Mouse (Mus musculus): ENCODE results near the gene Dcps. TPM values are rescaled to one million over a fixed set of nuclear protein-coding genes. Genes with fewer than 3 reads are reported as not detected.

Dcps gene
- total and polyA plus RNA-seq, 2 experiments = 21.0 to 27.4 TPM

GRCm38 (mm10) chr9:35123804-35124677 lies 51.8 kb downstream of the Dcps start:
- peaks cover 63% of the 10 kb centered on the region for H3K4me1 ChIP-seq (ENCODE audit: control insufficient read depth, insufficient read depth, low read length)
- TF ChIP-seq CTCF (IDR thresholded peaks at IDR 0.05; ENCODE audit: low read depth, low read length) (no peak), POLR2A (IDR thresholded peaks at IDR 0.05; ENCODE audit: extremely low read depth, insufficient read depth, low read length) (no peak)
- WGBS = 9% methylated on average over 11 of the region's 11 CpGs
- no peaks in the 10 kb centered on the region for H3K27me3 ChIP-seq (ENCODE audit: control insufficient read depth, insufficient read depth, low read length)
- no peak overlapping the region for H3K4me3 ChIP-seq (ENCODE audit: insufficient read depth, low read depth, low read length)
- H3K27ac ChIP-seq (replicated peaks; ENCODE audit: insufficient read depth, low read depth, low read length) = peak overlapping the region; percentile 99
- no peaks in the 10 kb centered on the region for H3K36me3 ChIP-seq (ENCODE audit: control insufficient read depth, insufficient read depth, low read length)
- DNase-seq (ENCODE audit: extremely low read depth, low read depth, low spot score) = peak; percentile 95
- no peaks in the 10 kb centered on the region for H3K79me2 ChIP-seq (ENCODE audit: control insufficient read depth, insufficient read depth, low read length)
- peak overlapping the region; percentile 24 for H3K9ac ChIP-seq (ENCODE audit: low read depth, low read length)

- 13% methylated on average over 2 of the region's 2 CpGs for WGBS
- H3K27ac ChIP-seq (replicated peaks; ENCODE audit: insufficient read depth, low read depth, low read length) = peak overlapping the region; percentile 99
Measured at GRCm38 (mm10) chr9:35123456-35123803, 52.4 kb downstream of the Dcps start.

GRCm38 (mm10) chr9:35122551-35123266 lies 53.2 kb downstream of the Dcps start:
- WGBS = 44% methylated on average over 5 of the region's 5 CpGs
- H3K36me3 ChIP-seq (ENCODE audit: control insufficient read depth, insufficient read depth, low read length) = no peaks in the 10 kb centered on the region
- no peak for TF ChIP-seq CTCF (IDR thresholded peaks at IDR 0.05; ENCODE audit: low read depth, low read length)
- no peak for TF ChIP-seq POLR2A (IDR thresholded peaks at IDR 0.05; ENCODE audit: extremely low read depth, insufficient read depth, low read length)
- H3K4me3 ChIP-seq (ENCODE audit: insufficient read depth, low read depth, low read length) = no peak overlapping the region
- peak overlapping the region; percentile 53 for H3K9ac ChIP-seq (ENCODE audit: low read depth, low read length)
- no peaks in the 10 kb centered on the region for H3K27me3 ChIP-seq (ENCODE audit: control insufficient read depth, insufficient read depth, low read length)
- H3K79me2 ChIP-seq (ENCODE audit: control insufficient read depth, insufficient read depth, low read length) = no peaks in the 10 kb centered on the region; the same call in 1 of the 2 replicates
- H3K27ac ChIP-seq (replicated peaks; ENCODE audit: insufficient read depth, low read depth, low read length) = peak overlapping the region; percentile 99
- peak; percentile 31 for DNase-seq (ENCODE audit: extremely low read depth, low read depth, low spot score)
- peaks cover 62% of the 10 kb centered on the region for H3K4me1 ChIP-seq (ENCODE audit: control insufficient read depth, insufficient read depth, low read length)

More at GRCm38 (mm10) chr9:35123456-35123803, 52.4 kb downstream of the Dcps start:
- Histone ChIP-seq H3K9ac (ENCODE audit: low read depth, low read length) (peak overlapping the region; percentile 53), H3K4me1 (ENCODE audit: control insufficient read depth, insufficient read depth, low read length) (peaks cover 64% of the 10 kb centered on the region), H3K4me3 (ENCODE audit: insufficient read depth, low read depth, low read length) (no peak overlapping the region), H3K79me2 (ENCODE audit: control insufficient read depth, insufficient read depth, low read length) (no peaks in the 10 kb centered on the region; the same call in 1 of the 2 replicates), H3K27me3 (ENCODE audit: control insufficient read depth, insufficient read depth, low read length) (no peaks in the 10 kb centered on the region), H3K36me3 (ENCODE audit: control insufficient read depth, insufficient read depth, low read length) (no peaks in the 10 kb centered on the region)
- no peak for TF ChIP-seq CTCF (IDR thresholded peaks at IDR 0.05; ENCODE audit: low read depth, low read length)
- TF ChIP-seq POLR2A (IDR thresholded peaks at IDR 0.05; ENCODE audit: extremely low read depth, insufficient read depth, low read length) = no peak
- DNase-seq (ENCODE audit: extremely low read depth, low read depth, low spot score) = no peak

GRCm38 (mm10) chr9:35119168-35119567 lies 56.7 kb downstream of the Dcps start, which contains the start of gene St3gal4:
Gene St3gal4 (minus strand): TSS chr9:35119268.
- H3K79me2 ChIP-seq (ENCODE audit: control insufficient read depth, insufficient read depth, low read length) = peaks cover 20% of the 10 kb centered on the region; the same call in 1 of the 2 replicates
- no peaks in the 10 kb centered on the region for H3K36me3 ChIP-seq (ENCODE audit: control insufficient read depth, insufficient read depth, low read length)
- no peaks in the 10 kb centered on the region for H3K27me3 ChIP-seq (ENCODE audit: control insufficient read depth, insufficient read depth, low read length)
- peak within 1 kb of the TSS; percentile 86 for H3K4me3 ChIP-seq (ENCODE audit: insufficient read depth, low read depth, low read length)
- TF ChIP-seq POLR2A (IDR thresholded peaks at IDR 0.05; ENCODE audit: extremely low read depth, insufficient read depth, low read length) = no peak
- no peak for TF ChIP-seq CTCF (IDR thresholded peaks at IDR 0.05; ENCODE audit: low read depth, low read length)
- peak; percentile 49 for DNase-seq (ENCODE audit: extremely low read depth, low read depth, low spot score)
- peak within 1 kb of the TSS; percentile 95 for H3K27ac ChIP-seq (replicated peaks; ENCODE audit: insufficient read depth, low read depth, low read length)
- H3K9ac ChIP-seq (ENCODE audit: low read depth, low read length) = peak within 1 kb of the TSS; percentile 60
- H3K4me1 ChIP-seq (ENCODE audit: control insufficient read depth, insufficient read depth, low read length) = peaks cover 38% of the 10 kb centered on the region
- WGBS = 45% methylated on average over 6 of the region's 6 CpGs

- Histone ChIP-seq H3K4me3 (ENCODE audit: insufficient read depth, low read depth, low read length) (peak overlapping the region; percentile 86), H3K36me3 (ENCODE audit: control insufficient read depth, insufficient read depth, low read length) (no peaks in the 10 kb centered on the region), H3K27me3 (ENCODE audit: control insufficient read depth, insufficient read depth, low read length) (no peaks in the 10 kb centered on the region), H3K4me1 (ENCODE audit: control insufficient read depth, insufficient read depth, low read length) (peaks cover 39% of the 10 kb centered on the region), H3K9ac (ENCODE audit: low read depth, low read length) (peak overlapping the region; percentile 60), H3K79me2 (ENCODE audit: control insufficient read depth, insufficient read depth, low read length) (peaks cover 26% of the 10 kb centered on the region; the same call in 1 of the 2 replicates), H3K27ac (replicated peaks; ENCODE audit: insufficient read depth, low read depth, low read length) (peak overlapping the region; percentile 55)
- TF ChIP-seq POLR2A (IDR thresholded peaks at IDR 0.05; ENCODE audit: extremely low read depth, insufficient read depth, low read length) = no peak
- no peak for TF ChIP-seq CTCF (IDR thresholded peaks at IDR 0.05; ENCODE audit: low read depth, low read length)
- DNase-seq (ENCODE audit: extremely low read depth, low read depth, low spot score) = peak; percentile 36
- 57% methylated on average over 2 of the region's 2 CpGs for WGBS
Measured at GRCm38 (mm10) chr9:35118563-35118962, 57.3 kb downstream of the Dcps start.

All from liver, adult 2 months (tissue).